Mouse (Mus musculus) E14TG2a.4 (cell line): ENCODE measurements around the gene Mgst3.

Experiments used
- CTCF ChIP-seq: conservative IDR thresholded peaks from 2 replicates; pipeline ENCODE4 v1.5.1; 2014; ENCODE audit warnings: low read length
- POU5F1 ChIP-seq: IDR thresholded peaks from 2 replicates; pipeline ENCODE4 v1.6.1; 2014; ENCODE audit warnings: low read length, borderline replicate concordance

DNA sequence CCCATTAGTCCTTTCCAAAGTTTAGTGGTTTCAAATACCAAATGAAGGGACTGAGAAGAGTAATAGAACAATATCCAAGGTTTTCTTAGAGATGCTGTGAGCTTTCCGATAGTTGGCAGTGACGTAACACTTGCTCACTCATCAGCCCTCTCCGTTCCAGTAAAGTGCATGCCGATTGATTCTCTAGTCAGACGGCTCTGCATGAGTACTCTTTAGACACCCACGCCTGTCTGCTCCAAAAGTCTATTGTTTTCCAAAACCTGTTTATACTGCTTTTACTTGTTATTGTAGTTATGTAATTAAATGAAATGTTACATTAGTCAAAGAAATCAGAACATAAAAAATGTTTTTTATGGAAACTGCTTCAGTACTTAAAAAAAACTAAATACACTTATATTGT is 64.9 kb downstream of the Mgst3 start:
- no peak for TF ChIP-seq CTCF
- no peak for TF ChIP-seq POU5F1
